Mouse (Mus musculus) small intestine, adult 2 months (tissue): ENCODE results near the gene Prkaa2. TPM values are rescaled to one million over a fixed set of nuclear protein-coding genes. Genes with fewer than 3 reads are reported as not detected.

Experiments
- H3K27ac ChIP-seq: fragments of 200-500 bp; 2 replicates; pipeline ENCODE4 v1.5.1; 2012; ENCODE audit warnings: low read depth, low read length, control low read depth, inconsistent platforms; ENCODE audit not compliant: insufficient read depth
- H3K27me3 ChIP-seq: fragments of 200-500 bp; 2 replicates; pipeline ENCODE4 v1.6.1; 2012; ENCODE audit warnings: mild to moderate bottlenecking, moderate library complexity, low read length, inconsistent platforms; ENCODE audit not compliant: control insufficient read depth, insufficient read depth
- H3K36me3 ChIP-seq: fragments of 200-500 bp; 2 replicates; pipeline ENCODE4 v1.6.1; 2012; ENCODE audit warnings: mild to moderate bottlenecking, low read length, control low read depth, inconsistent platforms; ENCODE audit not compliant: control insufficient read depth, insufficient read depth
- H3K4me1 ChIP-seq: fragments of 200-500 bp; 2 replicates; pipeline ENCODE4 v1.6.1; 2012; ENCODE audit warnings: low read length, inconsistent platforms, mixed read lengths; ENCODE audit not compliant: control insufficient read depth, insufficient read depth, insufficient read length
- H3K4me3 ChIP-seq: fragments of 200-500 bp; 2 replicates; pipeline ENCODE4 v1.5.1; 2012; ENCODE audit warnings: low read depth, mild to moderate bottlenecking, control low read depth, inconsistent platforms, low read length, moderate library complexity
- CTCF ChIP-seq: fragments of 200-500 bp; IDR thresholded peaks from 2 replicates; pipeline ENCODE4 v1.5.1; 2012; ENCODE audit warnings: low read depth, mild to moderate bottlenecking, control low read depth, inconsistent platforms, low read length, moderate library complexity, mixed read lengths; ENCODE audit not compliant: insufficient replicate concordance, insufficient read length; ENCODE audit errors: extremely low read depth
- POLR2A ChIP-seq: fragments of 200-500 bp; IDR thresholded peaks from 2 replicates; pipeline ENCODE4 v1.6.1; 2012; ENCODE audit warnings: low read depth, mild to moderate bottlenecking, control low read depth, inconsistent platforms, low read length, moderate library complexity
- WGBS: fragments of 180-500 bp; shearing (Covaris S2); methylation state at CpG from one replicate; pipeline ENCODE4 v1.1.7; 2018; 5-methylcytosine and 5-hydroxymethylcytosine counted together
- polyA plus RNA-seq: library from polyadenylated mRNA; depleted of rRNA; stranded (reverse); fragments of >200 nt; gene quantifications from 2 replicates; pipeline ENCODE4 v1.2.3, GENCODE M21; 2012; rRNA removed

The Prkaa2 gene
- polyA plus RNA-seq, result 1.0 and 1.2 TPM in 2 replicates

DNA sequence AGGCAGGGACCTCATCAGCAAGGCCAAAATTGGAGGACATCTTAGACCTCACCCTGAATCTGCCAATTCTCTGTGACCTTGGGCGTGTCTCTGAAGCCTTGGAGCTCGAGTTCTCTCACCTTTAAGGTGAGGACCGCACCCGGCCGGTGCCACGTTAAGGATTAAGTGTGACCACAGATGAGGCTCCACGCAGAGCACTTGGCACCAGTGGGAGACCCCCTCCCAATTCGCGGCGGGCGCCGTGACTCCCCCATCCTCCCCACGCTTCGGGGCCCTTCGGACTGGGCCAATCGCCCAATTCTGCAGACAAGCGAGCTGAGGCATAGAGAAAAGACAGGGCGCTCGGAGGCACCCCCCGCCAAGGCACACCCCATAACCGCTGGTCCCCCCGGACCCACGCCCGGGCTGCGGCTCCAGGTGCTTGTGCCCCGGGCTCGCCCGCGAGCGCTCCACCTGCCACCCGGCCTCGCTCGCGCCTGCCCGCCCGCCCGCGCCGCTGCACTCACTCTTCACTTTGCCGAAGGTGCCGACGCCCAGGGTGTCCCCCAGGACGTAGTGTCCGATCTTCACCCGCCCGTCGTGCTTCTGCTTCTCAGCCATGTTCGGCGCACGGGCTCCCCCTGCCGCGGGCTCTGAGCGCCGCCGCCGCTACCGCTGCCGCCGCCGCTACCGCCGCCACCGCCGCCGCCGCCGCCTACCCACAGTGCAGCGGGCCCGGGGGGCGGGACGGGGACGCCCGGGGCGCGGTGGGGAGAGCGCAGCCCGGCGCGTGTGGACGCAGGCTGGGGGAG is at the start of gene Prkaa2:
TSS of gene Prkaa2 (minus strand) at position 692 of the 791 bp plus-strand sequence.
- Histone ChIP-seq H3K36me3 (no peaks in the 10 kb centered on the region), H3K27me3 (no peaks in the 10 kb centered on the region), H3K4me1 (peaks cover 3% of the 10 kb centered on the region; the same call in 1 of the 2 replicates), H3K27ac (peak within 1 kb of the TSS; percentile 27), H3K4me3 (peak within 1 kb of the TSS; percentile 95)
- TF ChIP-seq POLR2A (0 out of 2 replicates have a peak, but pooled peaks have one; percentile 73), CTCF (no peak)
- WGBS, result 1% methylated on average over 80 of the region's 80 CpGs

- Histone ChIP-seq H3K36me3 (0 out of 2 replicates have a peak, but pooled peaks cover 2% of the 10 kb centered on the region), H3K4me3 (peak overlapping the region; percentile 90), H3K27ac (peak overlapping the region; percentile 21; the same call in 1 of the 2 replicates), H3K27me3 (no peaks in the 10 kb centered on the region), H3K4me1 (peaks cover 5% of the 10 kb centered on the region; the same call in 1 of the 2 replicates)
- WGBS, result 51% methylated on average over 6 of the region's 6 CpGs
- no peak for TF ChIP-seq POLR2A
- TF ChIP-seq CTCF, result no peak
Observed at GRCm38 (mm10) chr4:105159531-105159870, 49.8 kb upstream of the Prkaa2 start.

GRCm38 (mm10) chr4:105158651-105159530 is 49.2 kb upstream of the Prkaa2 start:
- no peak for TF ChIP-seq CTCF
- no peaks in the 10 kb centered on the region for H3K27me3 ChIP-seq
- peak overlapping the region; percentile 50; the same call in 1 of the 2 replicates for H3K27ac ChIP-seq
- 36% methylated on average over 18 of the region's 18 CpGs for WGBS
- peak overlapping the region; percentile 90 for H3K4me3 ChIP-seq
- 0 out of 2 replicates have a peak, but pooled peaks cover 2% of the 10 kb centered on the region for H3K36me3 ChIP-seq
- peaks cover 4% of the 10 kb centered on the region; the same call in 1 of the 2 replicates for H3K4me1 ChIP-seq

- no peak; the same call in 1 of the 2 replicates for TF ChIP-seq CTCF
- TF ChIP-seq POLR2A, result 0 out of 2 replicates have a peak, but pooled peaks have one; percentile 36
- WGBS, result under 1% methylated on average over 26 of the region's 26 CpGs
- H3K27me3 ChIP-seq, result no peaks in the 10 kb centered on the region
- peak overlapping the region; percentile 50; the same call in 1 of the 2 replicates for H3K27ac ChIP-seq
- H3K4me3 ChIP-seq, result peak overlapping the region; percentile 90
- peaks cover 2% of the 10 kb centered on the region; the same call in 1 of the 2 replicates for H3K4me1 ChIP-seq
- 0 out of 2 replicates have a peak, but pooled peaks cover 2% of the 10 kb centered on the region for H3K36me3 ChIP-seq
Observed at GRCm38 (mm10) chr4:105158169-105158555, 48.5 kb upstream of the Prkaa2 start.

- H3K4me3 ChIP-seq, result peak within 1 kb of the TSS; percentile 90
- no peaks in the 10 kb centered on the region; the same call in 1 of the 2 replicates for H3K4me1 ChIP-seq
- peak within 1 kb of the TSS; percentile 70 for H3K27ac ChIP-seq
- WGBS, result under 1% methylated on average over 77 of the region's 77 CpGs
- H3K27me3 ChIP-seq, result no peaks in the 10 kb centered on the region
- 0 out of 2 replicates have a peak, but pooled peaks cover 2% of the 10 kb centered on the region for H3K36me3 ChIP-seq
- TF ChIP-seq POLR2A, result peak; percentile 95
- TF ChIP-seq CTCF, result no peak
Observed at GRCm38 (mm10) chr4:105157276-105158168, 47.8 kb upstream of the Prkaa2 start, which contains the start of gene Plpp3. TSS of gene Plpp3 (plus strand) at chr4:105157347.

- 0% methylated on average over 4 of the region's 4 CpGs for WGBS
- H3K36me3 ChIP-seq, result 0 out of 2 replicates have a peak, but pooled peaks cover 2% of the 10 kb centered on the region
- TF ChIP-seq CTCF (no peak), POLR2A (no peak)
- peak overlapping the region; percentile 90 for H3K4me3 ChIP-seq
- no peaks in the 10 kb centered on the region for H3K27me3 ChIP-seq
- no peaks in the 10 kb centered on the region for H3K4me1 ChIP-seq
- H3K27ac ChIP-seq, result peak overlapping the region; percentile 70
Observed at GRCm38 (mm10) chr4:105156955-105157275, 47.2 kb upstream of the Prkaa2 start.
